Mouse (Mus musculus) heart, adult 2 months (tissue): ENCODE data around the gene Hoxd11. TPM values are rescaled to one million over a fixed set of nuclear protein-coding genes. Genes with fewer than 3 reads are reported as not detected.

Source experiments
- DNase-seq, 2 experiments: peaks; one replicate each; pipeline ENCODE4 v3.0.0; 2021
- H3K27ac ChIP-seq: fragments of 200-600 bp; 2 replicates; pipeline ENCODE4 v1.8.1; 2022
- H3K27me3 ChIP-seq: fragments of 200-500 bp; 2 replicates; pipeline ENCODE4 v1.6.1; 2012; ENCODE audit warnings: mild to moderate bottlenecking, low read length, inconsistent platforms, mixed read lengths; ENCODE audit not compliant: control insufficient read depth, insufficient read depth
- H3K36me3 ChIP-seq: fragments of 200-500 bp; 2 replicates; pipeline ENCODE4 v1.6.1; 2012; ENCODE audit warnings: low read length, inconsistent platforms; ENCODE audit not compliant: control insufficient read depth, insufficient read depth
- H3K4me1 ChIP-seq: fragments of 200-500 bp; 2 replicates; pipeline ENCODE4 v1.6.1; 2011; ENCODE audit warnings: low read length; ENCODE audit not compliant: control insufficient read depth, insufficient read depth
- H3K4me3 ChIP-seq: fragments of 200-600 bp; 2 replicates; pipeline ENCODE4 v1.8.1; 2022
- H3K79me2 ChIP-seq: fragments of 200-500 bp; replicated peaks from 2 replicates; pipeline ENCODE4 v1.6.1; 2012; ENCODE audit warnings: mild to moderate bottlenecking, inconsistent platforms, low read length, moderate library complexity, mixed read lengths; ENCODE audit not compliant: control insufficient read depth, insufficient read depth
- H3K9ac ChIP-seq: fragments of 200-500 bp; 2 replicates; pipeline ENCODE4 v1.6.1; 2012; ENCODE audit warnings: low read depth, mild to moderate bottlenecking, control low read depth, inconsistent platforms, low read length, mixed read lengths
- CTCF ChIP-seq: fragments of 200-600 bp; IDR thresholded peaks from 2 replicates; pipeline ENCODE4 v1.8.1; 2022; ENCODE audit warnings: antibody characterized with exemption, mild to moderate bottlenecking, moderate library complexity
- EP300 ChIP-seq: fragments of 200-500 bp; IDR thresholded peaks from 2 replicates; pipeline ENCODE4 v1.6.1; 2011; ENCODE audit warnings: low read depth, low read length, control low read depth; ENCODE audit not compliant: insufficient read depth
- POLR2A ChIP-seq: fragments of 200-500 bp; IDR thresholded peaks from 2 replicates; pipeline ENCODE4 v1.6.1; 2011; ENCODE audit warnings: mild to moderate bottlenecking, low read depth, low read length, control low read depth; ENCODE audit not compliant: insufficient read depth
- WGBS: fragments of 180-500 bp; shearing (Covaris S2); methylation state at CpG from one replicate; pipeline ENCODE4 v1.1.7; 2018; 5-methylcytosine and 5-hydroxymethylcytosine counted together
- intact Hi-C: fragments of 180-260 bp; cut with DNase I; formaldehyde crosslinking; loops from one replicate; pipeline ENCODE4 v1.15.1; 2025
- polyA plus RNA-seq: library from polyadenylated mRNA; depleted of rRNA; stranded (reverse); fragments of >200 nt; gene quantifications from 2 replicates; pipeline ENCODE4 v1.2.3, GENCODE M21; 2012
- total RNA-seq, 2 experiments: library from RNA; stranded (reverse); gene quantifications; 2 replicates each; pipeline ENCODE4 v1.2.3; 2021

Gene Hoxd11
- total and polyA plus RNA-seq, 3 experiments, result not detected

DNA sequence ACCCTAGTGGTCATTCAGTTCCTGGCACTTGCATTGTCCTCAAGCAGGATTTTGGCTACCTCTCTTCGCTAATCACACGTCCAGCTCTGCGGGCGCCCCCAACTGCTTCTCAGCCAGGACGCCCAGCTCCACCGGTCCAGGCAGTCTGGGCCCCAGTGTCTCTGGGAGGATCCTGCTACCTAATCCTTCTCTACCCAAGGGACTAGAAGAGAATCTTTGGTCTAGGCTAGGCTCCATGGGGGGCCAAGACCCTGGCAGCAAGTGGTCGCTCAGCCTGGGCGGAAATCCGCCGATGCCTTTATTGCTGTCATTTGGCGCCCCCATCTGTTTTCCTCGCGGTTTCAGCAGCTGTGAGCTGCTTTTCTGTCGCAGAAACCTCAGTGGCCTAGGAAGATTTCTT lies 17.7 kb upstream of the Hoxd11 start:
- Histone ChIP-seq H3K4me1 (no peaks in the 10 kb centered on the region), H3K36me3 (no peaks in the 10 kb centered on the region), H3K79me2 (no peaks in the 10 kb centered on the region), H3K27ac (no peak overlapping the region), H3K27me3 (peaks cover 36% of the 10 kb centered on the region), H3K9ac (no peak overlapping the region), H3K4me3 (no peak overlapping the region)
- TF ChIP-seq POLR2A, result no peak
- peak; percentile 63 for TF ChIP-seq CTCF
- intact Hi-C loops, result loop anchor here (2.0 kb wide), 1 partner anchor 595 kb away; no protein-coding TSS in a partner anchor
- WGBS, result 5% methylated on average over 14 of the region's 14 CpGs
- no peak for DNase-seq

- Histone ChIP-seq H3K4me1 (no peaks in the 10 kb centered on the region), H3K4me3 (no peak overlapping the region), H3K36me3 (no peaks in the 10 kb centered on the region), H3K27me3 (peaks cover 35% of the 10 kb centered on the region), H3K9ac (no peak overlapping the region), H3K79me2 (no peaks in the 10 kb centered on the region), H3K27ac (no peak overlapping the region)
- peak; percentile 77 for TF ChIP-seq CTCF
- no peak for TF ChIP-seq POLR2A
- no peak for TF ChIP-seq EP300
- intact Hi-C loops, result loop anchor here (2.0 kb wide), 1 partner anchor 597 kb away; no protein-coding TSS in a partner anchor
- 5% methylated on average over 18 of the region's 18 CpGs for WGBS
- DNase-seq, result no peak
Measured at GRCm38 (mm10) chr2:74663291-74663925, 15.9 kb upstream of the Hoxd11 start.

- peak in 1 of 2 experiments; percentile 12 for DNase-seq
- H3K4me1 ChIP-seq, result no peaks in the 10 kb centered on the region
- WGBS, result 6% methylated on average over 7 of the region's 7 CpGs
- intact Hi-C loops, result no loop called here
- no peak overlapping the region for H3K4me3 ChIP-seq
- H3K36me3 ChIP-seq, result no peaks in the 10 kb centered on the region
- no peak for TF ChIP-seq POLR2A
- TF ChIP-seq CTCF, result no peak
- no peak for TF ChIP-seq EP300
- no peak overlapping the region for H3K27ac ChIP-seq
- peaks cover 26% of the 10 kb centered on the region for H3K27me3 ChIP-seq
- H3K79me2 ChIP-seq, result no peaks in the 10 kb centered on the region
- no peak overlapping the region for H3K9ac ChIP-seq
Measured at GRCm38 (mm10) chr2:74666411-74666810, 12.9 kb upstream of the Hoxd11 start.

DNA sequence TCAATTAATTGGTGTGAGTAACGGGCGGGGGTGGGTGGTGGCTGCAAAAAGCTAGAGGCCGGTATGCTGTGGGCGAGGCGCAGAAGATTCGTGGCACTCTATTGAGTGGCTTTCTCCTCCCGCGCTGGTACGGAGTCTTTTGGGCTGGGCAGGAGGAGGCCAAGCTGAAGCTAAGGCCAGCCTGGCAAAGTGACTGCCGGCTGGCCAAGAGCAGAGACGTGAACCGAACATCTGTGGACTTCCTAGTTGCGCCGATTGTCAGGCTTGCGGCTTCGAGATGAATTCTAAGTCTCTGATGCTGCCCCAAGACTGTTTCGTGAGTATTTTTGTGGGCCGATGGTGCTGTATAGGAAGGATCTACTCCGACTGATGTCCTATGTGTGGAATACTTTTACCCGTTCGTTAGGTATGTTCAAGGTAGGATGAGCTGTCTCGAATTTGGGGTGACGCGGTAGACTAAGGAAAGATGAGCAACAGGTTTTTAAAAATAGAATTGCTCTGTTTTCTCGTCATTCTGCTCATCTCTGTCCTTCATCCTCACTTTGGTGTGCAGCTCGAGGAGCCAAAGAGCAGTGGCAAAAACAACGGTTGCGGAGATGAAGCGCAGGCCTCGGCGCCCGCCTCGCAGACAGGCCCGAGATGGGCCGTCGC lies 12.0 kb upstream of the Hoxd11 start:
- Histone ChIP-seq H3K36me3 (no peaks in the 10 kb centered on the region), H3K4me3 (no peak overlapping the region), H3K4me1 (no peaks in the 10 kb centered on the region), H3K27me3 (peaks cover 24% of the 10 kb centered on the region), H3K9ac (no peak overlapping the region), H3K27ac (no peak overlapping the region), H3K79me2 (no peaks in the 10 kb centered on the region)
- no peak for TF ChIP-seq POLR2A
- no peak for TF ChIP-seq EP300
- no peak for TF ChIP-seq CTCF
- intact Hi-C loops, result no loop called here
- 6% methylated on average over 36 of the region's 36 CpGs for WGBS
- peak in 1 of 2 experiments; percentile 49 for DNase-seq

- Histone ChIP-seq H3K79me2 (no peaks in the 10 kb centered on the region), H3K9ac (no peak within 1 kb of the TSS), H3K4me3 (peak within 1 kb of the TSS; percentile 36), H3K4me1 (no peaks in the 10 kb centered on the region), H3K27ac (no peak within 1 kb of the TSS), H3K27me3 (peaks cover 26% of the 10 kb centered on the region), H3K36me3 (no peaks in the 10 kb centered on the region)
- TF ChIP-seq CTCF, result no peak
- TF ChIP-seq EP300, result no peak
- TF ChIP-seq POLR2A, result no peak
- intact Hi-C loops, result no loop called here
- DNase-seq, result no peak
- 1% methylated on average over 45 of the region's 51 CpGs for whole genome bisulfite sequencing
Measured at GRCm38 (mm10) chr2:74667842-74668357, 11.5 kb upstream of the Hoxd11 start, which contains the start of gene Hoxd13. Gene Hoxd13 (plus strand): TSS chr2:74668310.
